Mouse (Mus musculus): ENCODE measurements at regions not wholly inside any gene's neighbourhood (a gene's known extent, or its start where the extent isn't known, plus 50 kb on each side); places are given as distances from the start of the nearest gene placed in this dataset.

DNA sequence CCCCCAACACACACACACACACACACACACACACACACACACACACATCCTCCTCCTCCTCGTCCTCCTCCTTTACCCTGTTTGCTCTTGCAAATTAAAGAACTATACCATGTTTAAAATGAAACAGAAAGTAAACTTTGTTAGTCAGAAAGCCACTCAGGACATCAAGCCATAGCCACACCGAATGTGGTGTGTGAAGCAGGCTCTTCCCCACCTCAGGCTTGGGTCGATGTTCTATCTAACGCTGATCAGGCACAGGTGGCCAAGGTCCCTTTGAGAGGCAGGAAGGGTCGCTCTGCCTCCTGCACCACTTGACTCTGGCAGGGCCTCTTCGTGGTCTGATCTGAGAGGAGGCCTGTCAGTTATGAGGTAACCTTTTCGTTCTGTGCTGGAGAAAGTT is 156.9 kb upstream of the Irx1 start:
- TF ChIP-seq MAFK (IDR thresholded peaks at IDR 0.05; ENCODE audit: insufficient read depth, low read depth, low read length) (no peak), ZNF384 (IDR thresholded peaks at IDR 0.05; ENCODE audit: low read depth, low read length) (no peak), HCFC1 (IDR thresholded peaks at IDR 0.05; ENCODE audit: borderline replicate concordance, insufficient read depth, low read length) (no peak)

Measured in ES-E14 (cell line).